ENCODE assay signal across 26 mouse cellular contexts in genomic region chr1:163304837-163305236, GRCm38 (mm10). TPM values are rescaled to one million over a fixed set of nuclear protein-coding genes. Genes with fewer than 3 reads are reported as not detected.
DNase-seq lines count a peak whose midpoint lies in the region; ATAC-seq lines count a peak whose summit lies in the region.
"Had no signal": no experiment of that assay in that cellular context is flagged by ENCODE, and none has a peak within 500 bp of the region (broad histone marks: within the 10 kb centered on the region; RNA-seq: fewer than 3 reads in every experiment).

No protein-coding gene starts in this region.

- H3K9ac ChIP-seq in embryonic facial prominence, embryonic 12.5 days: 0 out of 2 replicates have a peak overlapping the region, but pooled peaks have one; percentile 29
- no peak overlapping the region for H3K9ac ChIP-seq in embryonic facial prominence, embryonic 15.5 days
- H3K9ac ChIP-seq in limb, embryonic 15.5 days: no peak overlapping the region
- H3K9ac ChIP-seq: heart, embryonic 13.5 days; liver, embryonic 13.5 days had no signal

- peaks cover 26% of the 10 kb centered on the region; the same call in 1 of the 2 replicates for H3K4me1 ChIP-seq in embryonic facial prominence, embryonic 12.5 days
- H3K4me1 ChIP-seq in embryonic facial prominence, embryonic 10.5 days: peaks cover 53% of the 10 kb centered on the region
- H3K4me1 ChIP-seq in embryonic facial prominence, embryonic 15.5 days: peaks cover 49% of the 10 kb centered on the region
- H3K4me1 ChIP-seq in limb, embryonic 15.5 days: peaks cover 38% of the 10 kb centered on the region
- H3K4me1 ChIP-seq: liver, embryonic 13.5 days had no signal

- peak overlapping the region; percentile 12; the same call in 1 of the 2 replicates for H3K4me3 ChIP-seq in embryonic facial prominence, embryonic 12.5 days
- H3K4me3 ChIP-seq in embryonic facial prominence, embryonic 10.5 days: no peak overlapping the region
- H3K4me3 ChIP-seq in embryonic facial prominence, embryonic 15.5 days (replicated peaks): no peak overlapping the region
- no peak overlapping the region for H3K4me3 ChIP-seq in limb, embryonic 15.5 days
- H3K4me3 ChIP-seq: heart, embryonic 13.5 days; liver, embryonic 13.5 days had no signal

- no peak for DNase-seq in embryonic facial prominence, embryonic 10.5 days (ENCODE audit: low spot score)
- DNase-seq in heart, adult 11 months: peak; percentile 76
- DNase-seq in heart, adult 18-20 months: no peak
- DNase-seq in B cell, adult 2 months: no peak
- no peak for DNase-seq in cerebellum, adult 9-11 months
- DNase-seq: adrenal gland, postnatal 14 days; cerebellum, adult 11-12 months; cerebellum, postnatal 14 days; heart, postnatal 14 days; kidney, adult 9 months; kidney, postnatal 14 days; layer of hippocampus, postnatal 36 days; liver, embryonic 13.5 days; lung, adult 2 months; lung, postnatal 14 days; thymus, adult 18-20 months; thymus, postnatal 36 days had no signal

- no peaks in the 10 kb centered on the region for H3K27me3 ChIP-seq in embryonic facial prominence, embryonic 12.5 days
- H3K27me3 ChIP-seq in embryonic facial prominence, embryonic 10.5 days (replicated peaks; ENCODE audit: low read depth, poor library complexity, severe bottlenecking): peaks cover 33% of the 10 kb centered on the region
- H3K27me3 ChIP-seq in embryonic facial prominence, embryonic 15.5 days: peaks cover 8% of the 10 kb centered on the region; the same call in 1 of the 2 replicates
- no peaks in the 10 kb centered on the region for H3K27me3 ChIP-seq in limb, embryonic 15.5 days

- H3K4me2 ChIP-seq in embryonic facial prominence, embryonic 12.5 days (replicated peaks): peak overlapping the region; percentile 58
- peak overlapping the region; percentile 15 for H3K4me2 ChIP-seq in embryonic facial prominence, embryonic 15.5 days (replicated peaks)
- no peak overlapping the region; the same call in 1 of the 2 replicates for H3K4me2 ChIP-seq in limb, embryonic 15.5 days
- H3K4me2 ChIP-seq: heart, embryonic 13.5 days; liver, embryonic 13.5 days; midbrain, embryonic 11.5 days had no signal

- H3K27ac ChIP-seq in embryonic facial prominence, embryonic 12.5 days: peak overlapping the region; percentile 100; the same call in 1 of the 2 replicates
- H3K27ac ChIP-seq in embryonic facial prominence, embryonic 10.5 days (replicated peaks): no peak overlapping the region
- H3K27ac ChIP-seq in embryonic facial prominence, embryonic 15.5 days (replicated peaks): peak overlapping the region; percentile 65
- 0 out of 2 replicates have a peak overlapping the region, but pooled peaks have one; percentile 57 for H3K27ac ChIP-seq in limb, embryonic 15.5 days
- H3K27ac ChIP-seq: heart, embryonic 13.5 days; hindbrain, postnatal 0 days; liver, embryonic 13.5 days had no signal

- WGBS in embryonic facial prominence, embryonic 12.5 days: 86% methylated on average over 3 of the region's 3 CpGs
- WGBS in embryonic facial prominence, embryonic 10.5 days: 88% methylated on average over 3 of the region's 3 CpGs
- 81% methylated on average over 3 of the region's 3 CpGs for WGBS in embryonic facial prominence, embryonic 15.5 days
- 61% methylated on average over 3 of the region's 3 CpGs for WGBS in limb, embryonic 15.5 days

- 0 out of 2 replicates have a peak, but pooled peaks cover 13% of the 10 kb centered on the region for H3K36me3 ChIP-seq in embryonic facial prominence, embryonic 12.5 days
- H3K36me3 ChIP-seq in embryonic facial prominence, embryonic 10.5 days (replicated peaks): peaks cover 41% of the 10 kb centered on the region
- no peaks in the 10 kb centered on the region for H3K36me3 ChIP-seq in embryonic facial prominence, embryonic 15.5 days
- H3K36me3 ChIP-seq in limb, embryonic 15.5 days: 0 out of 2 replicates have a peak, but pooled peaks cover 4% of the 10 kb centered on the region
- H3K36me3 ChIP-seq: heart, embryonic 13.5 days; liver, embryonic 13.5 days had no signal

- no peaks in the 10 kb centered on the region for H3K9me3 ChIP-seq in embryonic facial prominence, embryonic 12.5 days
- no peaks in the 10 kb centered on the region for H3K9me3 ChIP-seq in embryonic facial prominence, embryonic 10.5 days
- H3K9me3 ChIP-seq in embryonic facial prominence, embryonic 15.5 days (replicated peaks): no peaks in the 10 kb centered on the region
- no peaks in the 10 kb centered on the region for H3K9me3 ChIP-seq in limb, embryonic 15.5 days
- H3K9me3 ChIP-seq: heart, embryonic 13.5 days; liver, embryonic 13.5 days had no signal

- no peak for ATAC-seq in embryonic facial prominence, embryonic 12.5 days (ENCODE audit: insufficient number of reproducible peaks, insufficient read depth, low FRiP score, low TSS enrichment)
- no peak for ATAC-seq in embryonic facial prominence, embryonic 15.5 days (ENCODE audit: insufficient number of reproducible peaks, low FRiP score, low TSS enrichment, low read depth)
- no peak for ATAC-seq in limb, embryonic 15.5 days (ENCODE audit: insufficient number of reproducible peaks, low FRiP score, low TSS enrichment, low read depth)
- ATAC-seq: hindbrain, postnatal 0 days; intestine, embryonic 16.5 days had no signal

RNA-seq across cellular contexts. Expression of gene Prrx1, which starts 8.7 kb away (rescaled TPM):
- polyA plus RNA-seq in embryonic facial prominence, embryonic 12.5 days (2016; fragmentation: Nextera tagmentation; extraction: Ambion mirVana): 180 and 186 TPM in 2 replicates
- 128 TPM in 2 replicates for polyA plus RNA-seq in embryonic facial prominence, embryonic 10.5 days (2016; fragmentation: Nextera tagmentation; extraction: Ambion mirVana)
- total RNA-seq in heart, adult 18-20 months (2021): 10 to 100 TPM; 26.3 to 30.7 TPM
- 98.5 and 110 TPM in 2 replicates for polyA plus RNA-seq in embryonic facial prominence, embryonic 15.5 days (2015; fragmentation: Nextera tagmentation; extraction: Ambion mirVana)
- 102 and 115 TPM in 2 replicates for polyA plus RNA-seq in limb, embryonic 15.5 days (2015; fragmentation: Nextera tagmentation; extraction: Ambion mirVana)
- total RNA-seq: granulocyte monocyte progenitor cell, adult 5-6 weeks; megakaryocyte progenitor cell, adult 5-6 weeks had no signal
